17 mouse cellular contexts compared by ENCODE assay signal in the genomic region with DNA sequence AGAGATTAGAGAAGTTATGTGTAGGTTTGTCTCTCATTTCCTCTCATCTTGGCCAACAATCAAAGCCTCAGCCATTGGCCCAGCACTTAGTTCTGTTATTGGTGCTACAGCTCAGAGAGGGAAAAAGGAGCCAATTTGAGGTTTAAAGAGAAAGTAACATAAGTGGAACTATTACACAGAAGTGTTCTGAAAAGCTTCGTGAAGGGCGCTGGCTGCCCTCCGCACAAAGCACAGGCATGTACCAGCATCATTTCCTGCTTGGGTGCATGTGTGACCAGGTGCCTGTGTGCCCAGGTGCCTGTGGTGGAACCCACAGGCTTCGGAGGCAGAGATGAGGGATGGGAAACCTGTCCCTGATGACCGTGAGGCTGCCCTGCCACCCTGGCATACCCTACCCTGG.
DNase-seq lines count a peak whose midpoint lies in the region; ATAC-seq and TF ChIP-seq lines count a peak whose summit lies in the region.
"Had no signal": no experiment of that assay in that cellular context is flagged by ENCODE, and none has a peak within 500 bp of the region (broad histone marks: within the 10 kb centered on the region; RNA-seq: fewer than 3 reads in every experiment).

No protein-coding gene starts in this region.

- H3K27ac ChIP-seq in MEL (ENCODE audit: control insufficient read depth, low read depth, low read length): peak overlapping the region; percentile 60
- no peak overlapping the region for H3K27ac ChIP-seq in kidney, embryonic 16.5 days (ENCODE audit: low read length)
- H3K27ac ChIP-seq: forebrain, embryonic 15.5 days; hindbrain, embryonic 12.5 days; hindbrain, embryonic 15.5 days had no signal

- no peak for TF ChIP-seq POLR2A in MEL (IDR thresholded peaks at IDR 0.05; ENCODE audit: control insufficient read depth in 1 of 2, insufficient read depth in 1 of 2, low read depth in 1 of 2, low read length in 2 of 2, poor library complexity in 1 of 2)

- DNase-seq in CD4-positive, CD25-positive, alpha-beta regulatory T cell, adult 2 months (ENCODE audit: low read depth, low spot score): peak; percentile 42
- DNase-seq in MEL (ENCODE audit: low read depth, low spot score): peak; percentile 62
- no peak for DNase-seq in kidney, adult 8-10 months
- DNase-seq in right cerebral cortex, postnatal 25 days: no peak
- DNase-seq: adrenal gland, postnatal 10 days; adrenal gland, postnatal 36 days; cerebellum, adult 18-20 months; cerebellum, adult 9-10 months; cerebellum, postnatal 14 days; gastrocnemius, postnatal 25 days had no signal

- WGBS in kidney, embryonic 16.5 days: 92% methylated on average over 5 of the region's 5 CpGs

- H3K27me3 ChIP-seq in MEL (ENCODE audit: control insufficient read depth in 1 of 2, insufficient read depth in 2 of 2, low read length in 2 of 2): no peaks in the 10 kb centered on the region
- no peaks in the 10 kb centered on the region for H3K27me3 ChIP-seq in kidney, embryonic 16.5 days (ENCODE audit: insufficient read depth, low read length)
- H3K27me3 ChIP-seq: forebrain, embryonic 15.5 days; hindbrain, embryonic 12.5 days; hindbrain, embryonic 15.5 days had no signal

- H3K4me1 ChIP-seq in MEL (ENCODE audit: control insufficient read depth in 1 of 2, insufficient read depth in 2 of 2, low read length in 2 of 2): peaks cover 17 to 28% of the 10 kb centered on the region in 2 experiments
- no peaks in the 10 kb centered on the region for H3K4me1 ChIP-seq in kidney, embryonic 16.5 days (ENCODE audit: insufficient read depth, low read length)
- H3K4me1 ChIP-seq: hindbrain, embryonic 12.5 days; hindbrain, embryonic 15.5 days had no signal

- peaks cover 0 to 23% of the 10 kb centered on the region in 2 experiments; a peak in 2 of 4 replicates for H3K36me3 ChIP-seq in MEL (ENCODE audit: control insufficient read depth in 1 of 2, insufficient read depth in 2 of 2, low read length in 2 of 2)
- no peaks in the 10 kb centered on the region for H3K36me3 ChIP-seq in kidney, embryonic 16.5 days (ENCODE audit: insufficient read depth, low read length)
- H3K36me3 ChIP-seq: forebrain, embryonic 15.5 days; hindbrain, embryonic 12.5 days; hindbrain, embryonic 15.5 days had no signal

- ATAC-seq in inflammation-experienced regulatory T-cells, adult 6 months: peak; percentile 75
- no peak for ATAC-seq in kidney, embryonic 16.5 days (ENCODE audit: low FRiP score, low TSS enrichment)
- ATAC-seq: forebrain, embryonic 15.5 days; intestine, postnatal 0 days had no signal

- no peak for TF ChIP-seq CTCF in MEL (IDR thresholded peaks at IDR 0.05 in 2 of 3, conservative IDR thresholded peaks at IDR 0.05 in 1 of 3; ENCODE audit: control insufficient read depth in 1 of 3, insufficient read depth in 1 of 3, low read depth in 2 of 3, low read length in 3 of 3, poor library complexity in 1 of 3, severe bottlenecking in 1 of 3)

- peak in 1 of 2 experiments; percentile 24; a peak in 1 of 4 replicates for TF ChIP-seq EP300 in MEL (IDR thresholded peaks at IDR 0.05; ENCODE audit: low read depth in 1 of 2, low read length in 2 of 2)

- H3K4me3 ChIP-seq in MEL (ENCODE audit: control insufficient read depth in 1 of 2, insufficient read depth in 1 of 2, low read depth in 2 of 2, low read length in 2 of 2): no peak overlapping the region
- H3K4me3 ChIP-seq in kidney, embryonic 16.5 days (ENCODE audit: low read length): no peak overlapping the region
- H3K4me3 ChIP-seq: forebrain, embryonic 15.5 days; hindbrain, embryonic 12.5 days; hindbrain, embryonic 15.5 days had no signal

- no peaks in the 10 kb centered on the region for H3K9me3 ChIP-seq in MEL (replicated peaks; ENCODE audit: insufficient read depth, low read length)
- no peaks in the 10 kb centered on the region for H3K9me3 ChIP-seq in kidney, embryonic 16.5 days (ENCODE audit: low read length)
- H3K9me3 ChIP-seq: forebrain, embryonic 15.5 days; hindbrain, embryonic 12.5 days; hindbrain, embryonic 15.5 days had no signal

- no peak for TF ChIP-seq RAD21 in MEL (IDR thresholded peaks at IDR 0.05; ENCODE audit: low read depth, low read length)

- no peak overlapping the region for H3K4me2 ChIP-seq in kidney, embryonic 16.5 days (replicated peaks; ENCODE audit: low read depth, low read length)
- H3K4me2 ChIP-seq: forebrain, embryonic 15.5 days; heart, embryonic 11.5 days; hindbrain, embryonic 12.5 days; hindbrain, embryonic 15.5 days had no signal

- H3K9ac ChIP-seq in MEL (ENCODE audit: control insufficient read depth, low read depth, low read length, poor library complexity, severe bottlenecking): no peak overlapping the region
- H3K9ac ChIP-seq in kidney, embryonic 16.5 days (replicated peaks; ENCODE audit: low read length): no peak overlapping the region
- H3K9ac ChIP-seq: forebrain, embryonic 15.5 days; hindbrain, embryonic 12.5 days; hindbrain, embryonic 15.5 days had no signal

- no peaks in the 10 kb centered on the region for H3K79me2 ChIP-seq in MEL (ENCODE audit: control insufficient read depth, insufficient read depth, low read length, poor library complexity)

TF ChIP-seq in MEL, 35 proteins besides CTCF, POLR2A, EP300 and RAD21:
- no peak for TF ChIP-seq ETS1 (IDR thresholded peaks at IDR 0.05; ENCODE audit: low read depth, low read length)
- no peak for TF ChIP-seq MAZ (IDR thresholded peaks at IDR 0.05; ENCODE audit: low read depth, low read length)
- no peak for TF ChIP-seq KAT2A (conservative IDR thresholded peaks at IDR 0.05; ENCODE audit: low read depth, low read length)

Comparison
In these comparisons a context has a peak if more than half of its experiments do, and no peak if none do; other contexts are left out.
1. DNase-seq: peak in CD4-positive, CD25-positive, alpha-beta regulatory T cell, adult 2 months (single experiment) and MEL (single experiment); none in kidney, adult 8-10 months (0 of 2) and right cerebral cortex, postnatal 25 days (single experiment).